Mouse (Mus musculus) kidney, adult 2 months (tissue): ENCODE results near the gene Myo1b. TPM values are rescaled to one million over a fixed set of nuclear protein-coding genes. Genes with fewer than 3 reads are reported as not detected.

Experiments
- DNase-seq: peaks from one replicate; pipeline ENCODE4 v3.0.0; 2021
- H3K27ac ChIP-seq: fragments of 200-500 bp; 2 replicates; pipeline ENCODE4 v1.5.1; 2012; ENCODE audit warnings: low read depth, low read length, control low read depth, inconsistent platforms; ENCODE audit not compliant: insufficient read depth
- H3K27me3 ChIP-seq: fragments of 200-500 bp; replicated peaks from 2 replicates; pipeline ENCODE4 v1.6.1; 2012; ENCODE audit warnings: mild to moderate bottlenecking, moderate library complexity, low read length, inconsistent platforms; ENCODE audit not compliant: control insufficient read depth, insufficient read depth
- H3K36me3 ChIP-seq: fragments of 200-500 bp; 2 replicates; pipeline ENCODE4 v1.6.1; 2012; ENCODE audit warnings: mild to moderate bottlenecking, moderate library complexity, low read length, inconsistent platforms; ENCODE audit not compliant: control insufficient read depth, insufficient read depth
- H3K4me1 ChIP-seq: fragments of 200-500 bp; 2 replicates; pipeline ENCODE4 v1.6.1; 2011; ENCODE audit warnings: low read length; ENCODE audit not compliant: control insufficient read depth, insufficient read depth
- H3K4me3 ChIP-seq: fragments of 200-500 bp; 2 replicates; pipeline ENCODE4 v1.5.1; 2011; ENCODE audit warnings: mild to moderate bottlenecking, low read depth, low read length, control low read depth; ENCODE audit not compliant: insufficient read depth
- CTCF ChIP-seq: fragments of 200-500 bp; conservative IDR thresholded peaks from 2 replicates; pipeline ENCODE4 v1.5.1; 2011; ENCODE audit warnings: low read depth, mild to moderate bottlenecking, control low read depth, low read length, moderate library complexity, mixed read lengths; ENCODE audit not compliant: insufficient read depth, insufficient read length
- POLR2A ChIP-seq: fragments of 200-500 bp; IDR thresholded peaks from one replicate; pipeline ENCODE4 v1.6.1; 2011; ENCODE audit warnings: low read depth, low read length, control low read depth
- WGBS: fragments of 180-500 bp; shearing (Covaris S2); methylation state at CpG from one replicate; pipeline ENCODE4 v1.1.7; 2018; 5-methylcytosine and 5-hydroxymethylcytosine counted together
- polyA plus RNA-seq: library from polyadenylated mRNA; depleted of rRNA; stranded (reverse); fragments of >200 nt; gene quantifications from 2 replicates; pipeline ENCODE4 v1.2.3, GENCODE M21; 2012

The Myo1b gene
- polyA plus RNA-seq, 1 experiment, result 5.8 TPM

DNA sequence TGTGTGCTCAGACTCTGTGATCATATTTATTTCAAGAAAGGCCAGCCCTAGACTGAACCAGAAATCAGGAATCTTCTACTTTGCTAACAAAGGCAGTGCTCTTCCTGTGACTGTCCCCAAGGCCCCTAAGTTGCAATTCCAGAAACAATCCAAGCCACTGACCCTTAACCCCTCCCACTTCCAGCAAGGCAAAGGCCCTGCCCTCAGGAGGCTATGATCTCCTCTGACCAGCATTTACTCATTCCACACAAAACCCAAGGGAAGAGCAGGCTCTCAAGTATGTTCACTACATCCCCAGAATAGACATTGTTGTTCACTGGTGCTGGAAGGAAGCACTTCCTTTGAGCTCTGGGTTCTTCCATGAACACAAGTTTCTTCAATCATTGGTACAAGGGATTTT lies 135.5 kb downstream of the Myo1b start:
- no peak overlapping the region for H3K27ac ChIP-seq
- 0 out of 2 replicates have a peak, but pooled peaks cover 2% of the 10 kb centered on the region for H3K4me1 ChIP-seq
- TF ChIP-seq CTCF, result no peak
- TF ChIP-seq POLR2A, result no peak
- H3K4me3 ChIP-seq, result no peak overlapping the region
- DNase-seq, result peak; percentile 52
- no peaks in the 10 kb centered on the region for H3K36me3 ChIP-seq
- no peaks in the 10 kb centered on the region for H3K27me3 ChIP-seq

DNA sequence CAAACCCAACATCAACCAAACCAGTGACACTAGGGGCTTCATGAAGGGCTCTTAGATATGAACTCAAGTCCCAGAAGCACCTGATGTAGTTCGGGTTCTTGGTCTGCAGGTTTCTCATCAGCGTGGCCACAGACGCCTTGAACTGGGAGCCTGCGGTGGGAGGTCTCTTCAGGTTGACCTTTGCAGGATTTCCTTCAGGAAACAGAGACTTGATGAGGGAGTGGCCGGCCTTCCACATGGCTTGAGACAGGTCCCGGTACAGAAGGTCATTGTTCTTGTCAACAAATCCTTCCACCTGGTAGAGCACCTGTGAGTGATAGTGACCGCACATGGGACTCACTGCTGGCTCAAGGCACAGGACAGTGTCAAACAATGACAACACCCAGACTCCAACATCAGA lies 137.6 kb downstream of the Myo1b start:
- no peaks in the 10 kb centered on the region for H3K27me3 ChIP-seq
- 80% methylated on average over 7 of the region's 7 CpGs for WGBS
- H3K36me3 ChIP-seq, result no peaks in the 10 kb centered on the region
- TF ChIP-seq CTCF (no peak), POLR2A (no peak)
- no peak overlapping the region for H3K27ac ChIP-seq
- no peak for DNase-seq
- H3K4me1 ChIP-seq, result 0 out of 2 replicates have a peak, but pooled peaks cover 2% of the 10 kb centered on the region
- no peak overlapping the region for H3K4me3 ChIP-seq

DNA sequence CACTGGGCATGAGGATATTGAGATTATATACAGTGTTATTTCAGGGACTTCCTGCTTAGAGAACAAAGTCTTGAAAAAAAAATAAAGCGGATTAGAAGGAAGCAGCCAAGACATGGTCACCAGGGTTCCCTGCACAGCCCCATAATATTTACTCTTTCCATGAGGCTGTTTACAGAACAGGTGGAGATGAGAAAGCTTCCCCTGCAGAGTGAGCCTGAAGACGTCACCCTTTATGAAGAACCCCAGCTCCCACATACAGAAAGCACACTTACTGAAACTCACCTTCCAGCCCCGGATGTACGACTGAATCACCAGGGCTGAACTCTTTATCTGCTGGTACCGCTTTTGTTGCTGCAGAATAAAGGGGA lies 145.4 kb downstream of the Myo1b start:
- no peaks in the 10 kb centered on the region for H3K4me1 ChIP-seq
- H3K4me3 ChIP-seq, result no peak overlapping the region
- no peak for DNase-seq
- TF ChIP-seq POLR2A (no peak), CTCF (no peak)
- no peaks in the 10 kb centered on the region for H3K27me3 ChIP-seq
- no peak overlapping the region for H3K27ac ChIP-seq
- 81% methylated on average over 5 of the region's 5 CpGs for WGBS
- no peaks in the 10 kb centered on the region for H3K36me3 ChIP-seq

DNA sequence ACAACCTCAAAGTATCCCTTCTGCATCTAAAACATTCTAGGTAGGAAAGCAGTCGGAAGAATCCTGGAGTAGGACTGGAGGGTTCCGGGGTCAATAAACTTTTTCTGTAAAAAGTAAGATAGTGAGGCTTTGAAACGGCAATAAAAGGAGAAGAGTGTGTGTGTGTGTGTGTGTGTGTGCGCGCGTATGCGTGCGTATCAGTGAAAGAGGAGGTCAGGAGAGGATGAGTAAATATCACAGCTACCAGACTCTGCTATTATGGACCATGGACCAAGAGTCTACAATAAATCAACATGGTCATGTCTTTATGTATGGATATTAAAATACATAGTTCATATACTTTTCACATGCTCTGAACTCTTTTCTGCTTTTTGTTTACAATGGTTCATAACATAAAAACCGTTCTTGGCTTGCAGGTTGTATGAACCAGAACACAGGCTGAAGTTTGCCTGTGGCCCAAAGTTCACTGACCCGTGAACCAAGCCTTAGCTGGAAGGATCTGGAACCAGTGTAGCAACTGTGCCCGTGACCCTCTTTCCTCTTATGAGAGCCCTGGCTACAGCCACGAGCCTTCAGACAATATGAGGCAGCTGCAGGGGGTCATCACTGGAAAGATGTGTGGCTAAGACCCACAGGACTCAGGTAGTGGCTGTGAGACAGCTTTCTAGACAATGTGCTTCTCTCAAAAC lies 145.9 kb downstream of the Myo1b start:
- no peak for TF ChIP-seq CTCF
- TF ChIP-seq POLR2A, result no peak
- no peak overlapping the region for H3K4me3 ChIP-seq
- no peak overlapping the region for H3K27ac ChIP-seq
- no peaks in the 10 kb centered on the region for H3K27me3 ChIP-seq
- 76% methylated on average over 12 of the region's 12 CpGs for WGBS
- no peaks in the 10 kb centered on the region for H3K36me3 ChIP-seq
- peak; percentile 21 for DNase-seq
- no peaks in the 10 kb centered on the region for H3K4me1 ChIP-seq

DNA sequence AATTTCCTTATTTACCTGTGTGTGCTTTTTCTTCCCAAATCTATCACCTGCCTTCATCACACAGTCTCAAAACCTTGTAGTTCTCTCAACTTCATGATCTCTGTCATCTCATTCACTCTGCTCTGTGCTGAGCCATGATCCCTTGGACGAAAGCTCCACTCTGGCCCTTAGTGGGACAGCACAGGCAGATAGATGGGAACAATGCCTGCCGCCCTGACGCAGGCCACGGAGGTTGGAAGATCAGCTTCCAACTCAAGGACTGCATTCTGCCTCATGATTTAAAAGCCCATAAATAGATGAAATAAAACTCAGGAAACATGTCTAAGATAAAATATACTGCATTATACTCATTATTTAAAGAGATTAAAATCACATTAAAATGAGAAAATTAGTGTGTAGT lies 149.6 kb downstream of the Myo1b start:
- Histone ChIP-seq H3K36me3 (no peaks in the 10 kb centered on the region), H3K4me3 (no peak overlapping the region), H3K4me1 (no peaks in the 10 kb centered on the region), H3K27ac (no peak overlapping the region), H3K27me3 (no peaks in the 10 kb centered on the region)
- no peak for DNase-seq
- WGBS, result 81% methylated on average over 4 of the region's 4 CpGs
- TF ChIP-seq POLR2A, result no peak
- no peak for TF ChIP-seq CTCF

DNA sequence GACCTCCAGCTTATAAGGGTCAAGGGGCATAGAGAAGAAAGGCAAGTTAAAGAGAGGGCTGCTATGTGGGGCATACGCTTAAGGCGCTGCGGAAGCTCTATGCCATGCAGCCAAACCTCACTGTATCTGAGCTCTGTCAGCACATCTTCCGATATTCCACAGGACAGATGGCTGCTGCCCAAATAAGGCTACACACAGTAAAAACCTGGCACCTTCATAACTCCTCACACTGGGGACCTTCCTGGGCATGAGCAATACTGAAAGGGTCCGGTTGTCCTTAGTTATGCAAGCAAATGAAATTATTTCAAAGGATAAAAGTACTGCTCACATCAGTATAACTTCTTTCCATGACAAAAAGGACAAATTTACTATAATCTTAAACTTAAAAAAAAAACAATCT lies 150.7 kb downstream of the Myo1b start:
- DNase-seq, result no peak
- WGBS, result 94% methylated on average over 5 of the region's 5 CpGs
- H3K4me1 ChIP-seq, result no peaks in the 10 kb centered on the region
- no peak for TF ChIP-seq CTCF
- TF ChIP-seq POLR2A, result no peak
- H3K27ac ChIP-seq, result no peak overlapping the region
- no peak overlapping the region for H3K4me3 ChIP-seq
- no peaks in the 10 kb centered on the region for H3K36me3 ChIP-seq
- H3K27me3 ChIP-seq, result no peaks in the 10 kb centered on the region

DNA sequence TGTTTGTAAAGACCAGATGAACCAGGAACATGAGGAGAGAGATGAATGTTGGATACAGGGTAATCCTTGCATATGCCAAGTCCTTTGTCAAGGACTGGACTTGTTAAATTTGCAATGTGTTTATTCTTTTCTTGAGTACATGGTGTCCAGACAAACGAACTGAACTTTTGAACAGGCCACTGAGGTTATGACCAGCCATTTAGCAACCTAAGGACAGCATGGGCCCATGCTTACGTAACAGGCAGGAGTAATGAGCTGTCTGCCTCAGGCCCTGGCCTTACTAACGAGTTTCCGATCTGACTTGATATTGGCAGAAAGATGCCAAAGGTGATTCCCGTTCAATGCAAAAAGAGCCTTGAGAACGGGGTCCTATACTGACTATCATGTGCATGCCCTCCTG lies 156.2 kb downstream of the Myo1b start:
- DNase-seq, result peak; percentile 60
- no peak overlapping the region for H3K4me3 ChIP-seq
- WGBS, result 68% methylated on average over 6 of the region's 6 CpGs
- 0 out of 2 replicates have a peak, but pooled peaks cover 2% of the 10 kb centered on the region for H3K4me1 ChIP-seq
- H3K27ac ChIP-seq, result no peak overlapping the region
- no peaks in the 10 kb centered on the region for H3K27me3 ChIP-seq
- TF ChIP-seq CTCF (no peak), POLR2A (no peak)
- no peaks in the 10 kb centered on the region for H3K36me3 ChIP-seq
